ENCODE assay signal across 11 mouse cellular contexts in the genomic region with DNA sequence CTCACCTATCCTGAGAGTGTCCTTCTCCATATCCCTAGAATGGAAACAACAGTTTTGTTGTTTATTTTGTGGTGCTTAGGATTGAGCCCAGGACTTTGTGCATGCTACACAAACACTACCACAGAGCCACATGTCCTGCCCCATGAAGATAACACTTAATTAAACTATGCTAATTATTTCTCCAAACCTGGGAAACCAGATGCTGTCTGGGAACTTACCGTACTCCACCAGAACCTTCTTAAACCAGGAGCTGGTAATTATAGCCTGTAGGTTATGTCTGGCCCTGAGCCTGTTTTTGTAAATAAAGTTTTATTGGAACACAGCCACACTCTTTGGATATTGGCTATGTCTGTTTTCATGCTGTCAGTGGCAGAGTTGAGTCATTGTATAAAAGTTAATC. TPM values are rescaled to one million over a fixed set of nuclear protein-coding genes. Genes with fewer than 3 reads are reported as not detected.
A peak's percentile ranks its signal among the peaks of the same experiment; 100 is the strongest.
DNase-seq lines count a peak whose midpoint lies in the region; ATAC-seq and TF ChIP-seq lines count a peak whose summit lies in the region.
"Had no signal": no experiment of that assay in that cellular context is flagged by ENCODE, and none has a peak within 500 bp of the region (broad histone marks: within the 10 kb centered on the region; RNA-seq: fewer than 3 reads in every experiment).

No protein-coding gene starts in this region.

- H3K4me2 ChIP-seq in heart, embryonic 14.5 days (ENCODE audit: low read length): peak overlapping the region; percentile 27; the same call in 1 of the 2 replicates
- H3K4me2 ChIP-seq in stomach, embryonic 15.5 days: no peak overlapping the region
- no peak overlapping the region for H3K4me2 ChIP-seq in stomach, postnatal 0 days (replicated peaks; ENCODE audit: low read depth)
- H3K4me2 ChIP-seq in limb, embryonic 14.5 days (replicated peaks; ENCODE audit: low read depth, low read length, severe bottlenecking): peak overlapping the region; percentile 74; the same call in 1 of the 2 replicates
- 0 out of 2 replicates have a peak overlapping the region, but pooled peaks have one; percentile 36 for H3K4me2 ChIP-seq in neural tube, embryonic 15.5 days

- WGBS in heart, embryonic 14.5 days: 87% methylated on average over 1 of the region's 1 CpGs
- 75% methylated on average over 1 of the region's 1 CpGs for WGBS in heart, adult 2 months
- WGBS in stomach, embryonic 15.5 days: 76% methylated on average over 1 of the region's 1 CpGs
- WGBS in stomach, postnatal 0 days: 64% methylated on average over 1 of the region's 1 CpGs
- WGBS in limb, embryonic 14.5 days: 20% methylated on average over 1 of the region's 1 CpGs
- WGBS in neural tube, embryonic 15.5 days: 36% methylated on average over 1 of the region's 1 CpGs

- intact Hi-C loops in heart, adult 2 months (cut with DNase I): no loop called here

- no peak overlapping the region; the same call in 1 of the 2 replicates for H3K9ac ChIP-seq in heart, embryonic 14.5 days (ENCODE audit: low read length)
- H3K9ac ChIP-seq in heart, adult 2 months (ENCODE audit: low read depth, low read length): no peak overlapping the region
- no peak overlapping the region for H3K9ac ChIP-seq in stomach, embryonic 15.5 days
- H3K9ac ChIP-seq in stomach, postnatal 0 days (ENCODE audit: low read length): no peak overlapping the region
- H3K9ac ChIP-seq in limb, embryonic 14.5 days (ENCODE audit: low read depth, low read length, severe bottlenecking): no peak overlapping the region
- no peak overlapping the region for H3K9ac ChIP-seq in neural tube, embryonic 15.5 days (replicated peaks)

- H3K36me3 ChIP-seq in heart, embryonic 14.5 days (ENCODE audit: control insufficient read depth, insufficient read depth, low read length): no peaks in the 10 kb centered on the region
- H3K36me3 ChIP-seq in heart, adult 2 months (ENCODE audit: control insufficient read depth, insufficient read depth, low read length): no peaks in the 10 kb centered on the region
- no peaks in the 10 kb centered on the region for H3K36me3 ChIP-seq in stomach, embryonic 15.5 days
- H3K36me3 ChIP-seq in stomach, postnatal 0 days (ENCODE audit: control insufficient read depth, insufficient read depth, low read length): no peaks in the 10 kb centered on the region
- H3K36me3 ChIP-seq in limb, embryonic 14.5 days (ENCODE audit: control insufficient read depth, insufficient read depth, low read length): no peaks in the 10 kb centered on the region
- H3K36me3 ChIP-seq in neural tube, embryonic 15.5 days: no peaks in the 10 kb centered on the region

- H3K4me1 ChIP-seq in heart, embryonic 14.5 days (ENCODE audit: control insufficient read depth in 2 of 2, insufficient read depth in 2 of 2, low read length in 2 of 2): peaks cover 0 to 13% of the 10 kb centered on the region in 2 experiments; a peak in 2 of 4 replicates
- H3K4me1 ChIP-seq in heart, adult 2 months (ENCODE audit: control insufficient read depth, insufficient read depth, low read length): peaks cover 6% of the 10 kb centered on the region
- peaks cover 34% of the 10 kb centered on the region; the same call in 1 of the 2 replicates for H3K4me1 ChIP-seq in stomach, embryonic 15.5 days
- H3K4me1 ChIP-seq in stomach, postnatal 0 days (replicated peaks; ENCODE audit: control insufficient read depth, insufficient read depth): peaks cover 8% of the 10 kb centered on the region
- H3K4me1 ChIP-seq in limb, embryonic 14.5 days (ENCODE audit: control insufficient read depth, insufficient read depth, low read length): peaks cover 48% of the 10 kb centered on the region
- H3K4me1 ChIP-seq in neural tube, embryonic 15.5 days: peaks cover 37% of the 10 kb centered on the region

- DNase-seq in heart, adult 2 months: no peak
- DNase-seq in stomach, postnatal 0 days (ENCODE audit: low spot score): no peak
- DNase-seq in limb, embryonic 14.5 days (ENCODE audit: low spot score): no peak
- no peak for DNase-seq in cerebellum, adult 11 months
- no peak for DNase-seq in left cerebral cortex, adult 8-10 months (ENCODE audit: low spot score in 2 of 2)
- DNase-seq: cerebellum, adult 9-10 months; heart, adult 18-20 months; kidney, postnatal 14 days had no signal

- ATAC-seq in heart, embryonic 14.5 days (ENCODE audit: insufficient number of reproducible peaks, insufficient read depth, low FRiP score, low read depth): no peak
- no peak for ATAC-seq in stomach, embryonic 15.5 days (ENCODE audit: insufficient read depth, low FRiP score, low read depth)
- ATAC-seq in stomach, postnatal 0 days (ENCODE audit: low FRiP score, low TSS enrichment): no peak
- ATAC-seq in limb, embryonic 14.5 days (ENCODE audit: low FRiP score, low read depth): no peak
- no peak for ATAC-seq in neural tube, embryonic 15.5 days (ENCODE audit: low FRiP score)

- no peaks in the 10 kb centered on the region for H3K27me3 ChIP-seq in heart, embryonic 14.5 days (ENCODE audit: control insufficient read depth, insufficient read depth, low read length)
- no peaks in the 10 kb centered on the region for H3K27me3 ChIP-seq in heart, adult 2 months (ENCODE audit: control insufficient read depth, insufficient read depth, low read length)
- H3K27me3 ChIP-seq in stomach, embryonic 15.5 days (replicated peaks): no peaks in the 10 kb centered on the region
- no peaks in the 10 kb centered on the region for H3K27me3 ChIP-seq in stomach, postnatal 0 days (ENCODE audit: control insufficient read depth, insufficient read depth, low read length)
- H3K27me3 ChIP-seq in limb, embryonic 14.5 days (ENCODE audit: control insufficient read depth, insufficient read depth, low read length): no peaks in the 10 kb centered on the region
- no peaks in the 10 kb centered on the region for H3K27me3 ChIP-seq in neural tube, embryonic 15.5 days (replicated peaks)

- no peak overlapping the region for H3K4me3 ChIP-seq in heart, embryonic 14.5 days (ENCODE audit: control insufficient read depth in 1 of 2, insufficient read depth in 1 of 2, low read depth in 1 of 2, low read length in 2 of 2)
- H3K4me3 ChIP-seq in heart, adult 2 months: no peak overlapping the region
- H3K4me3 ChIP-seq in stomach, embryonic 15.5 days (replicated peaks): peak overlapping the region; percentile 3; the same call in 1 of the 2 replicates
- H3K4me3 ChIP-seq in stomach, postnatal 0 days (ENCODE audit: low read depth, low read length): no peak overlapping the region
- no peak overlapping the region for H3K4me3 ChIP-seq in limb, embryonic 14.5 days (replicated peaks; ENCODE audit: low read length)
- H3K4me3 ChIP-seq in neural tube, embryonic 15.5 days (replicated peaks): no peak overlapping the region

- H3K9me3 ChIP-seq in heart, embryonic 14.5 days (ENCODE audit: control insufficient read depth, low read length): no peaks in the 10 kb centered on the region
- no peaks in the 10 kb centered on the region for H3K9me3 ChIP-seq in stomach, embryonic 15.5 days
- H3K9me3 ChIP-seq in stomach, postnatal 0 days (ENCODE audit: control insufficient read depth, low read length): no peaks in the 10 kb centered on the region
- H3K9me3 ChIP-seq in limb, embryonic 14.5 days (ENCODE audit: control insufficient read depth, low read length): no peaks in the 10 kb centered on the region
- H3K9me3 ChIP-seq in neural tube, embryonic 15.5 days (replicated peaks): no peaks in the 10 kb centered on the region

- no peak for TF ChIP-seq EP300 in heart, adult 2 months (IDR thresholded peaks at IDR 0.05; ENCODE audit: insufficient read depth, low read depth, low read length)
- TF ChIP-seq EP300 in stomach, postnatal 0 days (optimal IDR thresholded peaks at IDR 0.05): no peak

- no peak for TF ChIP-seq POLR2A in heart, adult 2 months (IDR thresholded peaks at IDR 0.05; ENCODE audit: insufficient read depth, low read depth, low read length)
- no peak for TF ChIP-seq POLR2A in limb, embryonic 14.5 days (IDR thresholded peaks at IDR 0.05; ENCODE audit: borderline replicate concordance, extremely low read depth, insufficient read depth, insufficient read length)

- no peaks in the 10 kb centered on the region for H3K79me2 ChIP-seq in heart, adult 2 months (replicated peaks; ENCODE audit: control insufficient read depth, insufficient read depth, low read length)

- H3K27ac ChIP-seq in heart, embryonic 14.5 days (replicated peaks in 1 of 2; ENCODE audit: control insufficient read depth in 1 of 2, insufficient read depth in 1 of 2, low read depth in 2 of 2, low read length in 2 of 2): no peak overlapping the region
- H3K27ac ChIP-seq in heart, adult 2 months: no peak overlapping the region
- no peak overlapping the region for H3K27ac ChIP-seq in stomach, embryonic 15.5 days
- no peak overlapping the region for H3K27ac ChIP-seq in stomach, postnatal 0 days (replicated peaks)
- H3K27ac ChIP-seq in limb, embryonic 14.5 days (replicated peaks; ENCODE audit: low read depth, low read length): 0 out of 2 replicates have a peak overlapping the region, but pooled peaks have one; percentile 16
- H3K27ac ChIP-seq in neural tube, embryonic 15.5 days (replicated peaks): no peak overlapping the region

- no peak for TF ChIP-seq CTCF in heart, adult 2 months (IDR thresholded peaks at IDR 0.05)
- no peak for TF ChIP-seq CTCF in stomach, postnatal 0 days (IDR thresholded peaks at IDR 0.05; ENCODE audit: low read depth)

RNA-seq across cellular contexts. Expression of gene Fam117a, which starts 3.4 kb away (rescaled TPM):
- 5.4 and 6.3 TPM in 2 replicates for polyA plus RNA-seq in heart, embryonic 14.5 days (2014; fragmentation: Nextera tagmentation; extraction: Ambion mirVana)
- 1 to 10 TPM; 8.6 to 10.0 TPM for total RNA-seq in heart, adult 2 months (2021)
- polyA plus RNA-seq in heart, adult 2 months (2012; rRNA removed): 9.1 and 19.0 TPM in 2 replicates
- 13.7 and 17.5 TPM in 2 replicates for polyA plus RNA-seq in stomach, embryonic 15.5 days (2015; fragmentation: Nextera tagmentation; extraction: Ambion mirVana)
- 5.7 and 6.7 TPM in 2 replicates for polyA plus RNA-seq in stomach, postnatal 0 days (2015; fragmentation: Nextera tagmentation; extraction: Ambion mirVana)
- 48.3 and 59.6 TPM in 2 replicates for polyA plus RNA-seq in limb, embryonic 14.5 days (2012; rRNA removed)
- 19.3 and 22.1 TPM in 2 replicates for polyA plus RNA-seq in limb, embryonic 14.5 days (2014; fragmentation: Nextera tagmentation; extraction: Ambion mirVana)
- polyA plus RNA-seq in neural tube, embryonic 15.5 days (2015; fragmentation: Nextera tagmentation; extraction: Ambion mirVana): 2.4 and 4.3 TPM in 2 replicates
- total RNA-seq in left cerebral cortex, adult 8-10 months (2022): 1 to 10 TPM; 5.6 to 9.0 (median 6.2) TPM

RNA-seq across cellular contexts. Expression of gene Kat7, which starts 30.2 kb away (rescaled TPM):
- 45.4 and 45.6 TPM in 2 replicates for polyA plus RNA-seq in heart, embryonic 14.5 days (2014; fragmentation: Nextera tagmentation; extraction: Ambion mirVana)
- 10 to 100 TPM; 25.9 to 28.6 TPM for total RNA-seq in heart, adult 2 months (2021)
- 19.8 and 31.4 TPM in 2 replicates for polyA plus RNA-seq in heart, adult 2 months (2012; rRNA removed)
- 57.1 and 62.3 TPM in 2 replicates for polyA plus RNA-seq in stomach, embryonic 15.5 days (2015; fragmentation: Nextera tagmentation; extraction: Ambion mirVana)
- 25.0 and 27.2 TPM in 2 replicates for polyA plus RNA-seq in stomach, postnatal 0 days (2015; fragmentation: Nextera tagmentation; extraction: Ambion mirVana)
- 49.7 and 51.4 TPM in 2 replicates for polyA plus RNA-seq in limb, embryonic 14.5 days (2012; rRNA removed)
- polyA plus RNA-seq in limb, embryonic 14.5 days (2014; fragmentation: Nextera tagmentation; extraction: Ambion mirVana): 58.5 and 60.1 TPM in 2 replicates
- 56.8 and 63.6 TPM in 2 replicates for polyA plus RNA-seq in neural tube, embryonic 15.5 days (2015; fragmentation: Nextera tagmentation; extraction: Ambion mirVana)
- total RNA-seq in left cerebral cortex, adult 8-10 months (2022): 100 to 1,000 TPM in 1 of 4 experiments, 10 to 100 TPM in 3; 72.6 to 100 (median 82.6) TPM

RNA-seq across cellular contexts. Expression of gene Slc35b1, which starts 44.2 kb away (rescaled TPM):
- 74.6 and 75.4 TPM in 2 replicates for polyA plus RNA-seq in heart, embryonic 14.5 days (2014; fragmentation: Nextera tagmentation; extraction: Ambion mirVana)
- total RNA-seq in heart, adult 2 months (2021): 10 to 100 TPM; 34.2 to 41.3 TPM
- 47.2 and 74.2 TPM in 2 replicates for polyA plus RNA-seq in heart, adult 2 months (2012; rRNA removed)
- 96.3 and 105 TPM in 2 replicates for polyA plus RNA-seq in stomach, embryonic 15.5 days (2015; fragmentation: Nextera tagmentation; extraction: Ambion mirVana)
- 106 and 110 TPM in 2 replicates for polyA plus RNA-seq in stomach, postnatal 0 days (2015; fragmentation: Nextera tagmentation; extraction: Ambion mirVana)
- polyA plus RNA-seq in limb, embryonic 14.5 days (2012; rRNA removed): 98.1 and 116 TPM in 2 replicates
- polyA plus RNA-seq in limb, embryonic 14.5 days (2014; fragmentation: Nextera tagmentation; extraction: Ambion mirVana): 110 and 117 TPM in 2 replicates
- 129 and 144 TPM in 2 replicates for polyA plus RNA-seq in neural tube, embryonic 15.5 days (2015; fragmentation: Nextera tagmentation; extraction: Ambion mirVana)
- 10 to 100 TPM; 59.8 to 61.4 (median 60.7) TPM for total RNA-seq in left cerebral cortex, adult 8-10 months (2022)

Comparison
In these comparisons a context has a peak if more than half of its experiments do, and no peak if none do; other contexts are left out.
1. H3K4me2 ChIP-seq: peak in heart, embryonic 14.5 days (single experiment), limb, embryonic 14.5 days (single experiment) and neural tube, embryonic 15.5 days (single experiment); none in stomach, embryonic 15.5 days (single experiment) and stomach, postnatal 0 days (single experiment).